Mouse (Mus musculus): Measurements from ENCODE around the gene Sesn1. TPM values are rescaled to one million over a fixed set of nuclear protein-coding genes. Genes with fewer than 3 reads are reported as not detected.

Sesn1 gene
- polyA plus RNA-seq, 1 experiment, result 34.8 TPM

- H3K36me3 ChIP-seq (ENCODE audit: control insufficient read depth, insufficient read depth, low read length), result no peaks in the 10 kb centered on the region
- H3K4me3 ChIP-seq (ENCODE audit: extremely low read depth, insufficient read depth, insufficient read length), result no peak overlapping the region
- H3K4me1 ChIP-seq (ENCODE audit: control insufficient read depth, insufficient read depth, insufficient read length), result peaks cover 2% of the 10 kb centered on the region; the same call in 1 of the 2 replicates
- no peak for TF ChIP-seq CTCF (IDR thresholded peaks at IDR 0.05; ENCODE audit: extremely low read depth, insufficient read depth, insufficient read length, insufficient replicate concordance)
- TF ChIP-seq POLR2A (IDR thresholded peaks at IDR 0.05; ENCODE audit: low read depth, low read length), result no peak
- no peak for DNase-seq (ENCODE audit: low read depth in 1 of 2, low spot score in 2 of 2)
- H3K27ac ChIP-seq (ENCODE audit: insufficient read depth, low read length), result no peak overlapping the region
- no peaks in the 10 kb centered on the region for H3K27me3 ChIP-seq (ENCODE audit: control insufficient read depth, insufficient read depth, low read length)
- 70% methylated on average over 2 of the region's 2 CpGs for WGBS
These were observed 53.3 kb downstream of the Sesn1 start for GRCm38 (mm10) chr10:41863053-41863452.

DNA sequence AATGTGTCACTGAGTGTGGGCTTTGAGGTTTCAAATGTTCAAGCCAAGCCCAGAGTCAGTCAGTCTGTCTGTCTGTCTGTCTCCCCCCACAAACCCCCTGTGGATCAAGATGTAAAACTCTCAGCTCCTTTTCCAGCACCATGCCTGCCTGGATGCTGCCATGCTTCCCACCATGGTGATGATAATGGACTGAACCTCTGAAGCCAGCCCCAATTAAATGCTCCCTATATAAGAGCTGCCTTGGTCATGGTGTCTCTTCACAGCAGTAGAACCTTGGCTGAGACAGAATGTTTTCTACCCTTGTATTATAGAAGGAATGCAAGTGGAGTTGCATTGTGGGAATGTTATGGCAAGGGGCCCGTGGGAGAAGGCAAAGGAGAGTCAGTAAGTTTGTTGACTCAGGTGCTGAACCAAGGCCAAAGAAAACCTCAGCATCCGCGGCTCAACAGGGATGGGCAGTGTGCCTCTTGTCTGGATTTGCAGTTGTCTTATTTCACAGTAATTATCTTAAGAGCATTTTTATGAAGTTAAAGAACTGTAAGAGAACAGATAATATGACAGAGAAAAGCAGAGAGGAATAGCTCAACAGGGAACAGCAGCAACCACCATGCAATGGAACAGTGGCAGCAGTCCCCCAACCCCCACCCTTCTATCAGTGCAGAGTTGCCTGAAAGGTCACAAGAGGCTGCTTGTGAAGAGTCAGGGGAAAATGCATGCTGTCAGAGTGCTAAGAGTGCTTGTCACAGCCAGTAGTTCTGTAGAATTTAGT lies 56.5 kb downstream of the Sesn1 start:
- H3K36me3 ChIP-seq (ENCODE audit: control insufficient read depth, insufficient read depth, low read length), result no peaks in the 10 kb centered on the region
- H3K4me1 ChIP-seq (ENCODE audit: control insufficient read depth, insufficient read depth, insufficient read length), result peaks cover 11% of the 10 kb centered on the region; the same call in 1 of the 2 replicates
- no peaks in the 10 kb centered on the region for H3K27me3 ChIP-seq (ENCODE audit: control insufficient read depth, insufficient read depth, low read length)
- 82% methylated on average over 3 of the region's 3 CpGs for WGBS
- DNase-seq (ENCODE audit: low read depth in 1 of 2, low spot score in 2 of 2), result no peak
- no peak for TF ChIP-seq POLR2A (IDR thresholded peaks at IDR 0.05; ENCODE audit: low read depth, low read length)
- no peak for TF ChIP-seq CTCF (IDR thresholded peaks at IDR 0.05; ENCODE audit: extremely low read depth, insufficient read depth, insufficient read length, insufficient replicate concordance)
- no peak overlapping the region for H3K27ac ChIP-seq (ENCODE audit: insufficient read depth, low read length)
- no peak overlapping the region for H3K4me3 ChIP-seq (ENCODE audit: extremely low read depth, insufficient read depth, insufficient read length)

DNA sequence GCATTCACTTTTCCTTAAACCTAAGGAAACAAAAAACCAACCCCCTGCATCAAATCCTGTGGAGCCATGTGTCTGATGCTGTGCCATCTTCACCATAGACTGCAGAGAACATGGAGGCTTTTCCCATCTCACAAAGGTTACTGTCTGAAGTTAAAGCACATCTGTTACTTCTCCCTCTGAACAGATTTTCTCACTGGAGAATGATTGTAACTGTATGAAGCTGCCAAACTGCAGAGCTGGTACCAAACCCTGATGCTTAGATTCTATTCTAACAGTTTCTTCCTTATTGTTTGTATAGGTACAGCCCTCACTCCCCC lies 57.1 kb downstream of the Sesn1 start:
- no peak overlapping the region for H3K4me3 ChIP-seq (ENCODE audit: extremely low read depth, insufficient read depth, insufficient read length)
- TF ChIP-seq POLR2A (IDR thresholded peaks at IDR 0.05; ENCODE audit: low read depth, low read length) (no peak), CTCF (IDR thresholded peaks at IDR 0.05; ENCODE audit: extremely low read depth, insufficient read depth, insufficient read length, insufficient replicate concordance) (no peak)
- H3K27me3 ChIP-seq (ENCODE audit: control insufficient read depth, insufficient read depth, low read length), result no peaks in the 10 kb centered on the region
- DNase-seq (ENCODE audit: low read depth in 1 of 2, low spot score in 2 of 2), result no peak
- H3K36me3 ChIP-seq (ENCODE audit: control insufficient read depth, insufficient read depth, low read length), result no peaks in the 10 kb centered on the region
- no peak overlapping the region for H3K27ac ChIP-seq (ENCODE audit: insufficient read depth, low read length)
- peaks cover 11% of the 10 kb centered on the region; the same call in 1 of the 2 replicates for H3K4me1 ChIP-seq (ENCODE audit: control insufficient read depth, insufficient read depth, insufficient read length)

GRCm38 (mm10) chr10:41867956-41868355 lies 58.2 kb downstream of the Sesn1 start:
- TF ChIP-seq POLR2A (IDR thresholded peaks at IDR 0.05; ENCODE audit: low read depth, low read length), result no peak
- no peak for TF ChIP-seq CTCF (IDR thresholded peaks at IDR 0.05; ENCODE audit: extremely low read depth, insufficient read depth, insufficient read length, insufficient replicate concordance)
- Histone ChIP-seq H3K36me3 (ENCODE audit: control insufficient read depth, insufficient read depth, low read length) (no peaks in the 10 kb centered on the region), H3K4me1 (ENCODE audit: control insufficient read depth, insufficient read depth, insufficient read length) (peaks cover 11% of the 10 kb centered on the region; the same call in 1 of the 2 replicates), H3K27ac (ENCODE audit: insufficient read depth, low read length) (no peak overlapping the region), H3K4me3 (ENCODE audit: extremely low read depth, insufficient read depth, insufficient read length) (no peak overlapping the region), H3K27me3 (ENCODE audit: control insufficient read depth, insufficient read depth, low read length) (no peaks in the 10 kb centered on the region)
- DNase-seq (ENCODE audit: low read depth in 1 of 2, low spot score in 2 of 2), result no peak
- 36% methylated on average over 5 of the region's 5 CpGs for WGBS

- no peak for DNase-seq (ENCODE audit: low read depth in 1 of 2, low spot score in 2 of 2)
- H3K4me1 ChIP-seq (ENCODE audit: control insufficient read depth, insufficient read depth, insufficient read length), result peaks cover 11% of the 10 kb centered on the region; the same call in 1 of the 2 replicates
- 18% methylated on average over 2 of the region's 2 CpGs for WGBS
These were observed 60.4 kb downstream of the Sesn1 start for GRCm38 (mm10) chr10:41870101-41870500.

GRCm38 (mm10) chr10:41871564-41871963 lies 61.8 kb downstream of the Sesn1 start:
- TF ChIP-seq CTCF (IDR thresholded peaks at IDR 0.05; ENCODE audit: extremely low read depth, insufficient read depth, insufficient read length, insufficient replicate concordance), result no peak
- TF ChIP-seq POLR2A (IDR thresholded peaks at IDR 0.05; ENCODE audit: low read depth, low read length), result no peak
- H3K36me3 ChIP-seq (ENCODE audit: control insufficient read depth, insufficient read depth, low read length), result no peaks in the 10 kb centered on the region
- H3K27ac ChIP-seq (ENCODE audit: insufficient read depth, low read length), result no peak overlapping the region
- H3K4me3 ChIP-seq (ENCODE audit: extremely low read depth, insufficient read depth, insufficient read length), result no peak overlapping the region
- WGBS, result 78% methylated on average over 2 of the region's 2 CpGs
- H3K4me1 ChIP-seq (ENCODE audit: control insufficient read depth, insufficient read depth, insufficient read length), result peaks cover 11% of the 10 kb centered on the region; the same call in 1 of the 2 replicates
- DNase-seq (ENCODE audit: low read depth in 1 of 2, low spot score in 2 of 2), result no peak
- H3K27me3 ChIP-seq (ENCODE audit: control insufficient read depth, insufficient read depth, low read length), result no peaks in the 10 kb centered on the region

More at GRCm38 (mm10) chr10:41870101-41870500, 60.4 kb downstream of the Sesn1 start:
- Histone ChIP-seq H3K27me3 (ENCODE audit: control insufficient read depth, insufficient read depth, low read length) (no peaks in the 10 kb centered on the region), H3K27ac (ENCODE audit: insufficient read depth, low read length) (no peak overlapping the region), H3K4me3 (ENCODE audit: extremely low read depth, insufficient read depth, insufficient read length) (no peak overlapping the region), H3K36me3 (ENCODE audit: control insufficient read depth, insufficient read depth, low read length) (no peaks in the 10 kb centered on the region)
- TF ChIP-seq POLR2A (IDR thresholded peaks at IDR 0.05; ENCODE audit: low read depth, low read length), result no peak

- Histone ChIP-seq H3K27me3 (ENCODE audit: control insufficient read depth, insufficient read depth, low read length) (no peaks in the 10 kb centered on the region), H3K27ac (ENCODE audit: insufficient read depth, low read length) (no peak overlapping the region), H3K4me3 (ENCODE audit: extremely low read depth, insufficient read depth, insufficient read length) (no peak overlapping the region), H3K4me1 (ENCODE audit: control insufficient read depth, insufficient read depth, insufficient read length) (peaks cover 7% of the 10 kb centered on the region; the same call in 1 of the 2 replicates), H3K36me3 (ENCODE audit: control insufficient read depth, insufficient read depth, low read length) (no peaks in the 10 kb centered on the region)
- DNase-seq (ENCODE audit: low read depth in 1 of 2, low spot score in 2 of 2), result no peak
- TF ChIP-seq CTCF (IDR thresholded peaks at IDR 0.05; ENCODE audit: extremely low read depth, insufficient read depth, insufficient read length, insufficient replicate concordance), result no peak
- TF ChIP-seq POLR2A (IDR thresholded peaks at IDR 0.05; ENCODE audit: low read depth, low read length), result no peak
These were observed 65.9 kb downstream of the Sesn1 start for GRCm38 (mm10) chr10:41875624-41876023.

Measured in spleen, adult 2 months (tissue).